Comparison of ENCODE assay signal across 33 mouse cellular contexts in the genomic region with DNA sequence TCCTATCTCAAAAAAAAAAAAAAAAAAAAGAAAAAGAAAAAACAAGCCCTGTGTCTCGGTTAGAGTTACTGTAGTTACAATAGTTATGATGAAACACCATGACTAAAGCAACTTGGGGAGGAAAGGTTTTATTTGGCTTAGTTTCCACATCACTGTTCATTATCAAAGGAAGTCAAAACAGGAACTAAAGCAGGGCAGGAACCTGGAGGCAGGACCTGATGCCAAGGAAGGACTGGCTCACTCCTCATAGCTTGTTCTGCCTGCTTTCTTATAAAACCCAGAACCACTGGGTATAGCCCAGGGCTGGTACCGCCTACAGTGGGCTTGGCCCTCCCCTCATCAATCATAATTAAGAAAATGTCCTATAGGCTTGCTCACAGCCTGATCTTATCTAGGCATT. TPM values are rescaled to one million over a fixed set of nuclear protein-coding genes. Genes with fewer than 3 reads are reported as not detected.
DNase-seq lines count a peak whose midpoint lies in the region; ATAC-seq and TF ChIP-seq lines count a peak whose summit lies in the region.
"Had no signal": no experiment of that assay in that cellular context is flagged by ENCODE, and none has a peak within 500 bp of the region (broad histone marks: within the 10 kb centered on the region; RNA-seq: fewer than 3 reads in every experiment).

No protein-coding gene starts in this region.

- no peaks in the 10 kb centered on the region for H3K4me1 ChIP-seq in kidney, embryonic 14.5 days (ENCODE audit: control insufficient read depth, insufficient read depth, low read length)
- H3K4me1 ChIP-seq in forebrain, postnatal 0 days (ENCODE audit: insufficient read depth): no peaks in the 10 kb centered on the region
- H3K4me1 ChIP-seq: embryonic facial prominence, embryonic 12.5 days; heart, embryonic 10.5 days; hindbrain, embryonic 13.5 days; liver, embryonic 13.5 days; midbrain, embryonic 15.5 days had no signal

- no peak for TF ChIP-seq CTCF in forebrain, postnatal 0 days (IDR thresholded peaks at IDR 0.05; ENCODE audit: low read depth)

- no peaks in the 10 kb centered on the region; the same call in 1 of the 2 replicates for H3K36me3 ChIP-seq in kidney, embryonic 14.5 days (ENCODE audit: control insufficient read depth, insufficient read depth, low read length)
- H3K36me3 ChIP-seq in forebrain, postnatal 0 days (ENCODE audit: insufficient read depth): no peaks in the 10 kb centered on the region
- H3K36me3 ChIP-seq: embryonic facial prominence, embryonic 12.5 days; heart, embryonic 10.5 days; heart, embryonic 15.5 days; hindbrain, embryonic 13.5 days; liver, embryonic 13.5 days; midbrain, embryonic 10.5 days; midbrain, embryonic 15.5 days had no signal

- peak; percentile 32 for DNase-seq in lung, postnatal 36 days
- no peak for DNase-seq in lung, adult 18-20 months
- peak; percentile 88 for DNase-seq in gonadal fat pad, adult 2 months (ENCODE audit: low read depth)
- DNase-seq in thymus, adult 18-20 months: no peak
- no peak for DNase-seq in forebrain, postnatal 0 days
- DNase-seq: adrenal gland, adult 8-10 months; cerebellum, adult 8-10 months; cerebellum, postnatal 25 days; heart, adult 11 months; heart, postnatal 36 days; kidney, adult 9 months; kidney, postnatal 25 days; left cerebral cortex, postnatal 4 days; liver, embryonic 13.5 days; lung, embryonic 14.5 days; lung, postnatal 4 days; right cerebral cortex, adult 18-20 months; spleen, adult 18-20 months; thymus, postnatal 25 days had no signal

- H3K4me3 ChIP-seq in kidney, embryonic 14.5 days (ENCODE audit: low read length): no peak overlapping the region
- no peak overlapping the region for H3K4me3 ChIP-seq in forebrain, postnatal 0 days (ENCODE audit: low read depth, low read length)
- H3K4me3 ChIP-seq: embryonic facial prominence, embryonic 12.5 days; forebrain, embryonic 10.5 days; heart, embryonic 10.5 days; heart, embryonic 15.5 days; hindbrain, embryonic 13.5 days; layer of hippocampus, adult 2 months; liver, embryonic 13.5 days; midbrain, embryonic 10.5 days; midbrain, embryonic 15.5 days had no signal

- H3K9ac ChIP-seq in kidney, embryonic 14.5 days (ENCODE audit: low read depth, low read length): no peak overlapping the region
- H3K9ac ChIP-seq in forebrain, postnatal 0 days: no peak overlapping the region
- H3K9ac ChIP-seq: embryonic facial prominence, embryonic 12.5 days; heart, embryonic 15.5 days; hindbrain, embryonic 13.5 days; liver, embryonic 13.5 days; lung, embryonic 14.5 days; midbrain, embryonic 15.5 days had no signal

- H3K4me2 ChIP-seq in kidney, embryonic 14.5 days (replicated peaks; ENCODE audit: low read depth, low read length): no peak overlapping the region
- no peak overlapping the region for H3K4me2 ChIP-seq in forebrain, postnatal 0 days (ENCODE audit: low read depth)
- H3K4me2 ChIP-seq: embryonic facial prominence, embryonic 12.5 days; heart, embryonic 15.5 days; hindbrain, embryonic 13.5 days; liver, embryonic 13.5 days; lung, embryonic 14.5 days; midbrain, embryonic 15.5 days had no signal

- peak; percentile 94 for ATAC-seq in megakaryocyte progenitor cell, adult 5-6 weeks (replicated peaks; ENCODE audit: poor library complexity)
- no peak for ATAC-seq in kidney, embryonic 14.5 days (ENCODE audit: low FRiP score, low TSS enrichment)
- ATAC-seq in forebrain, postnatal 0 days: no peak
- ATAC-seq: activated CD4-positive, CD25-positive, alpha-beta regulatory T cell, adult 4 months; CD4-positive, CD25-positive, alpha-beta regulatory T cell, adult 4 months; forebrain, embryonic 16.5 days; intestine, postnatal 0 days; midbrain, embryonic 15.5 days had no signal

- H3K27ac ChIP-seq in kidney, embryonic 14.5 days (ENCODE audit: low read depth, low read length): no peak overlapping the region
- no peak overlapping the region for H3K27ac ChIP-seq in forebrain, postnatal 0 days (ENCODE audit: low read depth, low read length)
- H3K27ac ChIP-seq: embryonic facial prominence, embryonic 12.5 days; forebrain, embryonic 10.5 days; heart, embryonic 10.5 days; heart, embryonic 15.5 days; hindbrain, embryonic 13.5 days; layer of hippocampus, adult 2 months; liver, embryonic 13.5 days; midbrain, embryonic 10.5 days; midbrain, embryonic 15.5 days had no signal

- H3K9me3 ChIP-seq in kidney, embryonic 14.5 days (ENCODE audit: control insufficient read depth, low read length): no peaks in the 10 kb centered on the region
- no peaks in the 10 kb centered on the region for H3K9me3 ChIP-seq in forebrain, postnatal 0 days (ENCODE audit: low read length)
- H3K9me3 ChIP-seq: embryonic facial prominence, embryonic 12.5 days; forebrain, embryonic 10.5 days; heart, embryonic 10.5 days; heart, embryonic 15.5 days; hindbrain, embryonic 13.5 days; liver, embryonic 13.5 days; midbrain, embryonic 10.5 days; midbrain, embryonic 15.5 days had no signal

- 85% methylated on average over 2 of the region's 2 CpGs for WGBS in kidney, embryonic 14.5 days
- WGBS in forebrain, postnatal 0 days: 81% methylated on average over 2 of the region's 2 CpGs

- H3K27me3 ChIP-seq in kidney, embryonic 14.5 days (ENCODE audit: control insufficient read depth, insufficient read depth, low read length): no peaks in the 10 kb centered on the region
- H3K27me3 ChIP-seq in forebrain, postnatal 0 days (ENCODE audit: insufficient read depth, low read length): no peaks in the 10 kb centered on the region
- H3K27me3 ChIP-seq: embryonic facial prominence, embryonic 12.5 days; heart, embryonic 15.5 days; hindbrain, embryonic 13.5 days; liver, embryonic 13.5 days; midbrain, embryonic 15.5 days had no signal

RNA-seq across cellular contexts. Expression of gene Sntb2, which starts 24.1 kb away (rescaled TPM):
- 8.4 and 8.9 TPM in 2 replicates for polyA plus RNA-seq in gonadal fat pad, adult 2 months (2012; rRNA removed)
- total RNA-seq in megakaryocyte progenitor cell, adult 5-6 weeks (2015): 4.3 and 5.0 TPM in 2 replicates
- total RNA-seq in megakaryocyte progenitor cell, adult 5-6 weeks (2017): 6.9 and 7.9 TPM in 2 replicates
- 18.7 and 19.4 TPM in 2 replicates for polyA plus RNA-seq in kidney, embryonic 14.5 days (2014; fragmentation: Nextera tagmentation; extraction: Ambion mirVana)
- 6.1 and 6.9 TPM in 2 replicates for total RNA-seq in forebrain, postnatal 0 days (2014; rRNA removed)
- polyA plus RNA-seq in forebrain, postnatal 0 days (2015; fragmentation: Nextera tagmentation; extraction: Ambion mirVana): 1.7 and 3.0 TPM in 2 replicates

Comparison
In these comparisons a context has a peak if more than half of its experiments do, and no peak if none do; other contexts are left out.
1. DNase-seq: peak in lung, postnatal 36 days (single experiment) and gonadal fat pad, adult 2 months (single experiment); none in lung, adult 18-20 months (0 of 2), thymus, adult 18-20 months (0 of 2) and forebrain, postnatal 0 days (single experiment).